Mouse (Mus musculus) neural tube, embryonic 11.5 days (tissue): Measurements from ENCODE around the gene Zfp579. TPM values are rescaled to one million over a fixed set of nuclear protein-coding genes. Genes with fewer than 3 reads are reported as not detected.

Experiments
- ATAC-seq: fragments of 200-750 bp; cut with Nextera tagmentation; 2 replicates; pipeline ENCODE4 v1.8.0; 2017; ENCODE audit warnings: moderate number of reproducible peaks, mild to moderate bottlenecking, moderate TSS enrichment, moderate library complexity; ENCODE audit not compliant: insufficient read depth, low FRiP score, low TSS enrichment
- DNase-seq: peaks from one replicate; pipeline ENCODE4 v3.0.0-alpha.2; 2015; ENCODE audit warnings: low spot score
- H3K27ac ChIP-seq: fragments of 300-500 bp; sonication (generic); 2 replicates; pipeline ENCODE4 v1.5.1; 2014; ENCODE audit warnings: low read depth, mild to moderate bottlenecking, low read length
- H3K27me3 ChIP-seq: fragments of 300-500 bp; sonication (generic); 2 replicates; pipeline ENCODE4 v1.6.1; 2014; ENCODE audit warnings: mild to moderate bottlenecking, low read length, mixed read lengths; ENCODE audit not compliant: control insufficient read depth, insufficient read depth
- H3K36me3 ChIP-seq: fragments of 300-500 bp; sonication (generic); 2 replicates; pipeline ENCODE4 v1.6.1; 2014; ENCODE audit warnings: mild to moderate bottlenecking, low read length, moderate library complexity, mixed read lengths; ENCODE audit not compliant: control insufficient read depth, insufficient read depth
- H3K4me1 ChIP-seq: fragments of 300-500 bp; sonication (generic); 2 replicates; pipeline ENCODE4 v1.6.1; 2014; ENCODE audit warnings: low read length, mixed read lengths; ENCODE audit not compliant: control insufficient read depth, insufficient read depth
- H3K4me2 ChIP-seq: fragments of 300-500 bp; sonication (generic); 2 replicates; pipeline ENCODE4 v1.6.1; 2014; ENCODE audit warnings: low read depth, mild to moderate bottlenecking, moderate library complexity
- H3K4me3 ChIP-seq: fragments of 300-500 bp; sonication (generic); 2 replicates; pipeline ENCODE4 v1.5.1; 2014; ENCODE audit warnings: low read depth, low read length
- H3K9ac ChIP-seq: fragments of 300-500 bp; sonication (generic); 2 replicates; pipeline ENCODE4 v1.6.1; 2014; ENCODE audit warnings: mild to moderate bottlenecking, low read length
- H3K9me3 ChIP-seq: fragments of 300-500 bp; sonication (generic); 2 replicates; pipeline ENCODE4 v1.6.1; 2016; ENCODE audit warnings: low read length; ENCODE audit not compliant: control insufficient read depth
- WGBS: fragments of 180-500 bp; shearing (Covaris S2); extraction: QIAGEN DNeasy Blood & Tissue Kit; methylation state at CpG from one replicate; pipeline ENCODE4 v1.1.7; 2014; 5-methylcytosine and 5-hydroxymethylcytosine counted together
- polyA plus RNA-seq: library from polyadenylated mRNA; unstranded; fragments of >200 nt; fragmentation: Nextera tagmentation; extraction: Ambion mirVana; gene quantifications from 2 replicates; pipeline ENCODE4 v1.2.1, GENCODE M21; 2014

Zfp579 gene
- polyA plus RNA-seq, 1 experiment from 2014 or later, result 41.6 TPM

DNA sequence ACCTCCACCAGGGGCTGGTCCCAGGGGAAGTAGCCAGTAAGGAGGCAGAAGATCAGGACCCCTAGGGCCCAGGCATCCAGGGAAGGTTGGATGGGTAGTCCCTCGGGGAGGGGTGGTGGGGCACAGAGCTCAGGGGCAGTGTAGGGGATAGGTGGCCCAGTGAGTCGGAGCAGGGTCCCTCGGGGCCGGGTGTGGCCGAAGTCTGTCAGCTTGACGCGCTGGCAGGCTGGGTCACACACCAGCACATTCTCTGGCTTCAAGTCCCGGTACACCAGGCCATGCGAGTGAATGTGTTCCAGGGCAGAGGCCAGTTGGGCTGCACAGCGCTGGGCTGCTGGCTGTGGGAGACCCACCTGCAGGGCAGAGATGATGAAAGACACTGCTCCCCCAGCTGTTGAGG lies 38.6 kb downstream of the Zfp579 start:
- WGBS, result 87% methylated on average over 10 of the region's 10 CpGs
- no peak overlapping the region for H3K4me3 ChIP-seq

DNA sequence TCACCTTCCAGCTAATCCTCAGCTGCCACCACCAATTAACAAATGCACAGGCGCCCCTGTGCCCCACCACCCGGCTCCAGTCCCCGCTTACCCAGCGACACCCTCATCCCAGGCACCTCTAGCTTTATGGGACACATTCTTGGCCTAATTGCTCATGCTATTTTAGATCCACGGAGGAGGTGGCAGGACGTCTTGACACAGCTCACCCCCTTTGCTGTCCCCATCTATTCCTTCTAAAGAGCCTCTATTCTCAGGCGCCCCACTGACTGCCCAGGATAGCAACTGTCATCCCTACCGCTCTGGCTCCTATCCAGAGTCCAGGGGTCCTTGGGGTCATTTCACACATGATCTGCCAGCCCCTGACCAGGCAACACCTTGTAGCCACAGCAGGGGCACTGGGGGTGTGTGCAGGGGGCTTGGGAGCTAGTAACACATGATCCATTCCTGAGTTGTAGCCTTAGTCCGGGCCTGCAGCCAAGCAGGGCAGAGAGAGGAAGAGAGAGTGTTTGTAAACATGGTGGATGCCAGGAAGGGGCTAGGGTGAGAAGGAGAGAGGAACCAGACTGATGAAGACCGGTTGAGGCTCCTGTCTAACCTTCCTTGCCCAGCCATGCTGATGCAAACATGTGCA lies 42.0 kb downstream of the Zfp579 start:
- Histone ChIP-seq H3K4me2 (no peak overlapping the region), H3K4me3 (no peak overlapping the region), H3K36me3 (no peaks in the 10 kb centered on the region), H3K27me3 (no peaks in the 10 kb centered on the region), H3K9ac (no peak overlapping the region), H3K4me1 (no peaks in the 10 kb centered on the region), H3K27ac (no peak overlapping the region), H3K9me3 (no peaks in the 10 kb centered on the region)
- DNase-seq, result no peak
- WGBS, result 24% methylated on average over 10 of the region's 10 CpGs
- ATAC-seq, result no peak

More for the DNA sequence above, 38.6 kb downstream of the Zfp579 start:
- Histone ChIP-seq H3K4me2 (no peak overlapping the region), H3K9me3 (no peaks in the 10 kb centered on the region), H3K27me3 (no peaks in the 10 kb centered on the region), H3K4me1 (no peaks in the 10 kb centered on the region), H3K9ac (no peak overlapping the region), H3K36me3 (no peaks in the 10 kb centered on the region), H3K27ac (no peak overlapping the region)
- ATAC-seq, result no peak
- no peak for DNase-seq

DNA sequence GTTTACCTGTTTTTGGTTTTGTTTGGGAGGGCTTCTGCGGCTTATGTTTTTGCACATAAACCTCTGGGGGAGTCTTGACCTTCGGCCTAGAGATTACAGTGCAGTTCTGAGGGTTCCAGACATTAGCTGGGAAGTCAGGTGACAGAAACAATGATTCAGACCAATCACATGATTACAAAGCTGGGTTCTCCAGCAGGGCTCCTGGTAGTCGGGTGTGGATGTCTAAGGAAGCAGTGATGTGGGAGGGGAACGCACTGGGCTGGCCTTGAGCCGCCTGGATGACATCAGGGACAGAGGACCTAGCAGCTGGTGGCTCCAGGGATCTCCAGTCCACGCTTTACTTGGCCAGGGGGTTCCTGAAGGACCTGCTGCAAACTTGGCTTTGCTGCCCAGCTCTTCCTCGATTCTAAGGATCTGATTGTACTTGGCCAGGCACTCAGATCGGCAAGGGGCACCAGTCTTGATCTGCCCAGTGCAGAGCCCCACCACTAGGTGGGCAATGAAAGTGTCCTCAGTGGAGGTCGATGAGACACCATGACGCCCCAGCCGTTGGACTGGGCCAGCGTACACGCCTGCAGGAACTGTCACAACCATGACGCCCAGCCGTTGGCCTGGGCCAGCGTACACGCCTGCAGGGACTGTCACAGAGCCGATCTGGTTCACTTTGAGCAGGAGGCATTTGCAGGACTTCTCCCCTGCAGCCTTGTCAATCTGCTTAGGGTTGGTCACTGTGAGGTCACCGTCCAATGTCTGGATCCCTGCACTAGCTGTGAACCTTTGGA lies 45.2 kb downstream of the Zfp579 start:
- H3K36me3 ChIP-seq, result no peaks in the 10 kb centered on the region
- H3K27ac ChIP-seq, result no peak overlapping the region
- no peak overlapping the region for H3K9ac ChIP-seq
- H3K4me2 ChIP-seq, result no peak overlapping the region
- DNase-seq, result no peak
- H3K4me3 ChIP-seq, result no peak overlapping the region
- no peaks in the 10 kb centered on the region for H3K9me3 ChIP-seq
- H3K27me3 ChIP-seq, result no peaks in the 10 kb centered on the region
- no peak for ATAC-seq
- H3K4me1 ChIP-seq, result no peaks in the 10 kb centered on the region
- 88% methylated on average over 19 of the region's 19 CpGs for WGBS

DNA sequence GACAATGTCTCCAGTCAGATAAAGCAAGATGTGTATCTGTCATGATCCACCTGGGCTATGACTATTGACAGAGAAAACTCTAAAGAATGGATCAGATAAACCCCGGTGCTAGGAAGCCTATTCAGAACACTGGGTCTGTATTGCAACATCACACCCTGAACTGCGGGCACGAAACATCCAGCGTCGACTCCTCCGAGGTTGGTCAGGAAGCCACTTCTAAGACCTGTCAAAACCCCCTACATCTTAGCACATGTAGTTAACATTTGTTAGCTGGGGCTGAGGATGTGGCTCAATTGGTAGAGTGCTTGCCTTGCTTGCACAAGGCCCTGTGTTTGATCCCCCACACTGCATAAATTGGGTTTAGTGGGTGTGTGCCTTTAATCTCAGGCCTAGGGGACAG lies 47.6 kb downstream of the Zfp579 start:
- DNase-seq, result no peak
- ATAC-seq, result no peak
- H3K27me3 ChIP-seq, result no peaks in the 10 kb centered on the region
- H3K27ac ChIP-seq, result no peak overlapping the region
- no peaks in the 10 kb centered on the region for H3K9me3 ChIP-seq
- H3K9ac ChIP-seq, result no peak overlapping the region
- no peak overlapping the region for H3K4me3 ChIP-seq
- H3K4me2 ChIP-seq, result no peak overlapping the region
- no peaks in the 10 kb centered on the region; the same call in 1 of the 2 replicates for H3K36me3 ChIP-seq
- WGBS, result 73% methylated on average over 6 of the region's 6 CpGs
- H3K4me1 ChIP-seq, result no peaks in the 10 kb centered on the region

DNA sequence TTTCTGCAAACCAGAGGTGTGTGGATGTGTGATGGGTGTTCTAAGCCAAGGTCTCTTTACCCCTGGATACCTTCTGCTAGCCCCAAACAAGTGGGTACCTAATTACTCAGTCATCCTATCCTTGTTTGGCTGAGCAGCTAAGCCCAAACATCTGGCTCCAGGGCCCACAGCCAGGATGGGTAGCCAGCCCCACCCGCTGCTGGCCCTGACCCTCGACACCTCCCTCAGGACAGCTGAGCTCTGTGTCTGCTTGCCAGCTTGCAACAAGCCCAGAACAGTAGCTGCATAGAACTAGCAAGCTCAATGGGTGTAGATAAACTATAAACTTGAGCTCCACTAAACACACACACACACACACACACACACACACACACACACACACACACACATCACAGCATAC lies 48.1 kb downstream of the Zfp579 start:
- no peaks in the 10 kb centered on the region for H3K27me3 ChIP-seq
- no peaks in the 10 kb centered on the region for H3K4me1 ChIP-seq
- DNase-seq (no peak), ATAC-seq (no peak)
- H3K4me3 ChIP-seq, result no peak overlapping the region
- H3K4me2 ChIP-seq, result no peak overlapping the region
- H3K9me3 ChIP-seq, result no peaks in the 10 kb centered on the region
- 37% methylated on average over 2 of the region's 2 CpGs for WGBS
- no peak overlapping the region for H3K27ac ChIP-seq
- no peak overlapping the region for H3K9ac ChIP-seq
- no peaks in the 10 kb centered on the region; the same call in 1 of the 2 replicates for H3K36me3 ChIP-seq

DNA sequence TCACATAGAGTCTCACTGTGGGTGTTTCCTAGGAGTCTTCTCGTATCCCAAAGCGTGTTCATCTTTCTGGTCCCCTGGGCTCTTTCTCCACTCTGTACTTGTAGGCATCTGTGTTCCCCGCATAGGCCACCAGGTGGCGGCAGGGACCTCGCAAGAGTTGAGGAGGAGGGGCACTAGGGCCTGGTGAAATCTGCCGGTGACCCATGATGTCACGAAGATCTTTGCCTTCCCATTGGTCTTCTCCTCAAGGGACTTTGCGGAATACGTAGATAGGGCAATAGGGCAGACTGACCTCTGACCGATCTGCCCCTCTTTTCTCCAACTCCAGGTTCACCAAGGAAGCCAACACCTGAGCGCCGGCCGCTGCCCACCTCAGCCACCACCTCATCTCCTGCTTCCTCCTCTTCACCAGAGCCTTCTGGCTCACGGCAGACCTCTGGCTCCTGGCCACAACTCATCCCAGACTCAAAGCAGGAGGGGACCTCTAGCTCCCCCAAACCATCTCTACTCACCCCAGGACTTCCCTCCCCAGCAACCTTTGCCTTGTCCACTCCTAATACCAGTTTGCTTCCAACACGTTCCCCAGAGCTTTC lies 52.6 kb downstream of the Zfp579 start:
- ATAC-seq, result peak; percentile 55; the same call in 1 of the 2 replicates

DNA sequence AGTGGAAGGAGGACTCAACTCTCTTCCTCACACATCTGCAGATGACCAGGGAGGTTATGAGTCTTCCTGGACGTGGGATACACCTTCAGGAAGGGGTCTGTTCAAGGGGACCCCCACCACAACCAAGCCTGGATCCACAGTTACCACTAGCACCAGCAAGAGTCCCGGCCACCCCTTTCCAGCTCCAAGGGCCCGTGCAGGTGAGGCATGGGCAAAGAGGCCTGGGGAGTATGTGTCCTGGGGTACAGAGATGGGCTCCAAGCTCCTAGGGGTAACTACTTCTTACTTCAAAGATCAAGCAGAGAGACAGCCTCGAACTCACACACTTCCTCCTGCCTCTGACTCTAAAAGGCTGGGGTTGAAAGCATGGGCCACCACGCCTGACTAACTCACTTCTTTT lies 53.3 kb downstream of the Zfp579 start:
- no peaks in the 10 kb centered on the region; the same call in 1 of the 2 replicates for H3K36me3 ChIP-seq
- WGBS, result 54% methylated on average over 5 of the region's 5 CpGs
- ATAC-seq, result no peak

More for the DNA sequence above, 52.6 kb downstream of the Zfp579 start:
- Histone ChIP-seq H3K9ac (no peak overlapping the region), H3K4me1 (no peaks in the 10 kb centered on the region), H3K4me3 (no peak overlapping the region), H3K27ac (no peak overlapping the region), H3K27me3 (no peaks in the 10 kb centered on the region), H3K4me2 (peak overlapping the region; percentile 27; the same call in 1 of the 2 replicates), H3K9me3 (no peaks in the 10 kb centered on the region), H3K36me3 (no peaks in the 10 kb centered on the region; the same call in 1 of the 2 replicates)
- peak; percentile 88 for DNase-seq
- WGBS, result 24% methylated on average over 15 of the region's 15 CpGs

DNA sequence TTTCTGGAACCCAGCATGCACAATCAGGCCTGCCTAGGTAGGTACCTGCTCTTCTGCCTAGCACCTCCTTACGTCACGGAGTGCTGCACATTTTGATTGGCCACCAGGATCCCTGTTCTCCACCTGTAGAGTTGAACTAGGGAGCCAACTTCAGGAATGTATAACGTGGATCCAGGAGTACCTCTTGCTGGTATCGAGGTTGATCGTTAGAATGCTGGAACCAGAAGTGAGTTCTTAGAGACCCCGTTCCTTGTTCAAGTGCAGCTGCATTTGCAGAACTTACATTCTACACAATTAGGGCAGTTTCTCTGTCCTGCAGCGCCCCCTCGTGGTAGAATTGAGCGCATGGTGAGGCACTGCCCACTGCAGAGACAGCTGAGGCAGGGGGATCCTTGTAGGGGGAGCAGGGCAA lies 55.9 kb downstream of the Zfp579 start:
- Histone ChIP-seq H3K9ac (no peak overlapping the region), H3K36me3 (no peaks in the 10 kb centered on the region; the same call in 1 of the 2 replicates), H3K27ac (no peak overlapping the region), H3K4me3 (no peak overlapping the region), H3K4me2 (no peak overlapping the region), H3K4me1 (no peaks in the 10 kb centered on the region), H3K27me3 (no peaks in the 10 kb centered on the region), H3K9me3 (no peaks in the 10 kb centered on the region)
- DNase-seq, result peak; percentile 84
- ATAC-seq, result no peak
- 21% methylated on average over 9 of the region's 9 CpGs for WGBS

More for the DNA sequence above, 53.3 kb downstream of the Zfp579 start:
- no peaks in the 10 kb centered on the region for H3K9me3 ChIP-seq
- no peak overlapping the region for H3K27ac ChIP-seq
- H3K9ac ChIP-seq, result no peak overlapping the region
- no peaks in the 10 kb centered on the region for H3K4me1 ChIP-seq
- no peak overlapping the region for H3K4me3 ChIP-seq
- H3K4me2 ChIP-seq, result no peak overlapping the region
- no peaks in the 10 kb centered on the region for H3K27me3 ChIP-seq
- no peak for DNase-seq
